Mouse (Mus musculus): Measurements from ENCODE around the gene Prcd.

Gene Prcd

DNA sequence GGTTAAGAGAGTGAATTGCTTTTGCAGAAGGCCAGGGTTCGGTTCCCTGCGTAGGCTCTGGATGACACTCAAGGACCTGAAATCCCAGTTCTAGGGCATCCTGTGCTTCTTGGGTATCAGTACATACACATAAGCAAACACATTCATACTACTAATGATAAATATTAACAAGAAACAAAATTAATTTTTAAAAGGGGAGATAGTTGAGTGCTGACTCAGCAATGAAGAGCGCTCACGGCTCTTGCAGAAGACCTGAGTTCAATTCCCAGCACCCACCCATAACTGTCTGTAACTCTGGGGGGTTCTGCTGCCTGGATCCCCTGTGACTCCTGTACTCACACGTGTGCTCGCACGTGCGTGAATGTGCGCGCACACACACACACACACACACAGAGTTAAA, 36.3 kb downstream of the Prcd start:
- DNase-seq (ENCODE audit: low spot score in 2 of 2), result no peak

DNA sequence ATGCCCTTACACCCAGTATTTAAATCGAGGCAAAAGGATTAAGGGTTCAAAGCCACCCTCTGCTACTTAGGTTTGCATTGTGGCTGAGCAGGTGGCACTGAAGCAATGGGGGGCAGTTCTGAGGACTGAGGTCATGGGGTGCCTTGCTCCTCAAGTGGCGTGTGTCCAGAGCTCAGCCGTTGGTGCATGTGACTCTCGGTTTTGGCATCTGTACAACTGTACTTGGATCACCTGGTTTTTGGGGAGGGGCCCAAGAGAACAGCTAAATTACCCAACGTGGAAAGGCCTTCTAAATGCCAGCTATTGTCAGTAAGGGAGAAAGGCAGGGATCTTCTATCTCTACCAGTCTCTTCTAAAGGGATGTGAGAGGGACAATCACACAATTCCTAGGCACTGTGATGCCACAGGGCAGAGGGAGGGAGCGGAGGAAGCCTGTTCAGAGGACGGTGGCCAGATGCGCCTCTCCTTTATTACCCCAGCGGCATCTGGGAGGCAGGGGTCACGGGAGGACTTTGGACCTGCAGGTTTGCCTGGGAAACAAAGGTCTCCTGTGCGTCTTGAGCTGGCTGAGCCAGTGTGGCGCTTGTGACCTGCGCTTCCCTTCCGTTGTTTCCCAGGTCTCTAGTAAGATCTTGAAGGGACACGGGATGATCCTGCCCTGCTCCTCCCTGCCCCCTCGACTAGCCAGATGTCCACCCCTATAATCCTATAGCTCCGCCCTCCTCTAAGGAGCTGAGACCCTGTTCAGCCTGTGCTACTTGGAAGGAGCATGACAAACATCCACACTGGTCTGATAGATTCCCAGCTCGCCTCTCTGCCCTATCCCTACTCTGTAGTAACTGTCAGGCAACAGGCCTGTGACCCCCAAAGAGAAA, 37.6 kb downstream of the Prcd start:
- no peak for DNase-seq (ENCODE audit: low spot score in 2 of 2)

- DNase-seq (ENCODE audit: low spot score in 2 of 2), result no peak
These were observed 40.5 kb downstream of the Prcd start for GRCm38 (mm10) chr11:116693899-116694249.

GRCm38 (mm10) chr11:116694250-116695193, 41.2 kb downstream of the Prcd start:
- peak; percentile 66 to 74 for DNase-seq (ENCODE audit: low spot score in 2 of 2)

DNA sequence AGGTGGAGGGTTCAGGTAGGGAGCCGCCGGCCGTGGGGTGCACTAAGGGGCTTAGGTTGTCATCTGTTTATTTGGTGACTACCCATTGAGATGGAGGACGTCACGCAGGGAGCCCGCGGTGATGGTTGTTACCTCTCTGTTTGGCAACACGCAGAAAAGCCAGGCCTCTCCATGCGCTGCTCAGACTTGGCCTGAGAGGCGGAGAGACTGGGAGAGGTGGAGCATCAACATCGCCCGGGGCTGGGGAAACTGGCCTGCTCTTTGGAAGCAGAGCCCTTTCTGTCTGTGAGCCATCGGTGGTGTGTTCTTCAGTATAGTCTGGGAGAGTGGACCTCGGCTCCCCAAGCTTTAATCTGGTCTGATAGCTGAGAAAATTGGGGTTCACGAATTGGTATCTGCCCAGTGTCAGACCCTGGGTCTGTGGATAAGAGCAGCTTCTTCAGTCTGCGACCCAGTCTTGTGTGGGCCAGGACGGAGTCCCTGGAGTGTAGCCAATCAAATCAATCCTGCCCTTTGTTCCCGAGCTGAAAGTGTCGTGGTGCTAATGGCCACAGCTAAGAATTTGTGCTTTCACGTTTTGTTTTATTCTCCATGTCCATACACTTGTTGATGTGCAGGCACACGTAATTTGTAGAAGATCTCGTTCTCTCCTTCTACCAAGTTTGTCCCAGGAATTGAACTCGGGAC, 42.0 kb downstream of the Prcd start:
- peak in 1 of 2 experiments; percentile 29 for DNase-seq (ENCODE audit: low spot score in 2 of 2)

- no peak for DNase-seq (ENCODE audit: low spot score in 2 of 2)
These were observed 43.1 kb downstream of the Prcd start for GRCm38 (mm10) chr11:116696426-116696825.

DNA sequence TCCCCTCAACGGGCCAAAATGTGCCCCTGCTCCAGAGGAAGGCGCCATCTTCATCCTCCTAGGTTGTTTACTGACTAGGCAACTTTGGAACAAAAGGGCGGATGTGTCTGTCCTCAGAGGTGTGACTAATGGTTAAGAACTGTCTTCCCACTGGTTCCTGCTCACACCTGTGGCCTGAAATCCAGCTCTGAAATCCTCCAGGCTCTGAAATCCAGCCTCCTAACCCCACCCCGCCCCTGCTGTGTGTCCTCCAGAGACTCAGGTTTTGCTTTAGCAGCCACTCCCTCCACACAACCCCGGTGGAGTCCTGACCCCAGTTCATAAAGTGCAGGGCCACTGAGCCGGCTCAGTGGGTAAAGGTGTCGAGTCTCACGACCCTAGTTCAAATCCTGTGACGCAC, 44.2 kb downstream of the Prcd start:
- DNase-seq (ENCODE audit: low spot score in 2 of 2), result no peak

DNA sequence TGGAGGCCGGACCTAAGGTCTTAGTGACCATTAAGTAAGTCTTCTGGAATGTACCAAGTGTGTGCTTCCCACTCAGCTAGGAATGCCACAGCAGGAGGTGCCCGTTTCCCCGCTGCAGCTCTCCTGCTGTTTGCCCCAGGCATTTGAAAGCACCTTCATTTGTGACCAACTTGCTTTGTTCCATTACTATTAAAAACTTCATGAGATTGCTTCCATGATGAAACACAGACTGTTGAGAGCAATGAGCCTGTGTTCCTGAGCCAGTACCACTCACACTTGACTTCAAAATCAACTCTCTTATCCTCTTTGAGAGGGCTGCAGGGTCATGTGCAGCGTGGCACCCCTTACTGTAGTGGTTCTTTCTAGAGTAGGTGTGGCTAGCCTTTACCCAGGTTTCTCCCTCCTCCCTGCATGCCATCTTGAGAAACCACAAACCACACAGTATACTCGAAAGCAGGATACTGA, 48.1 kb downstream of the Prcd start:
- DNase-seq (ENCODE audit: low spot score in 2 of 2), result no peak

GRCm38 (mm10) chr11:116704336-116705035, 51.2 kb downstream of the Prcd start:
- DNase-seq (ENCODE audit: low spot score in 2 of 2), result peak; percentile 18 to 31

DNA sequence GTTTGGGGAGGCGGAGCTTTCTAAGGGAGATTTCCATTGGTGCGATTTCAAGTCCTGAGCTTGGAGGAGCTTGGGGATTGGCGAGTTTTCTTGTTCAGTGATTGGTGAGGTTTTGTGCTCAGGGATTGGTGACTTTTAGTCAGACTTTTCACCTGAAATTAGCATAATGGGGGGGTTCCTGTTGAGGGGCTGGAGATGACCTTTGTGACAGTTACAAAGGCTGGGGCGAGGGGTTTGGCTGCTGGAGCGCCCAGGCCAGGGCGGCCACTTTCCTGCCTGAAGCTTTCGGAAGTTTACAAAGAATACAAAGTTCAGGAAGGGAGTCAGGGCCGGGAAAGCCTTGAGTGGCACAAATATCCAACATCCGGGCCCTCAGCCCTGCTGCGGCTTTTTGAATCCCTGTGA, 51.9 kb downstream of the Prcd start:
- DNase-seq (ENCODE audit: low spot score in 2 of 2), result peak; percentile 18 to 49

GRCm38 (mm10) chr11:116706363-116706762, 53.0 kb downstream of the Prcd start:
- DNase-seq (ENCODE audit: low spot score in 2 of 2), result no peak

DNA sequence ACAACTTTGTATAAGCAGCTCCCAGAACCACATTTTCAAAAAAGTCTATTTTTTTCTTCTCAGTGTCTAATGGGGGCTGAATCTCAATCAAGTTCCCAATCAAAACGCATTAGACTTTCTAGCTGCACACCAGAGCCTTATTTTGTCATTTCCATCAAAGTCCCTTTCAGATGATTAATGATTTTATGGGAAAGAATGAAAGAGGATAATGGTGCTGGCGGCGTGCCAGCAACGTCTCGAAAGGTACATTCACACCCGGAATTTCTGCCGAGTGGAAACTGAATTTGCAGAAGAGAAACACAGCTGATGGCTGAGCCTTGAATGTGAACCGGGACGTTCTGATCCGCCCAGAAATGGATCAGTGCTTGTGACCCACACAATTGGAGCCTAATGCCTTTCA, 56.8 kb downstream of the Prcd start:
- DNase-seq (ENCODE audit: low spot score in 2 of 2), result no peak

GRCm38 (mm10) chr11:116710793-116711192, 57.5 kb downstream of the Prcd start:
- no peak for DNase-seq (ENCODE audit: low spot score in 2 of 2)

GRCm38 (mm10) chr11:116714052-116714451, 60.7 kb downstream of the Prcd start:
- DNase-seq (ENCODE audit: low spot score in 2 of 2), result no peak

Data from heart, adult 9 months (tissue).